Mouse (Mus musculus) Muller cell, postnatal 12 days (primary cell): ENCODE results near the gene Gcm2.
A peak's percentile ranks its signal among the peaks of the same experiment; 100 is the strongest.

Experiments used
- DNase-seq: peaks from one replicate; pipeline ENCODE4 v3.0.0-alpha.2; 2015; ENCODE audit errors: inconsistent ontology term

Gcm2 gene

DNA sequence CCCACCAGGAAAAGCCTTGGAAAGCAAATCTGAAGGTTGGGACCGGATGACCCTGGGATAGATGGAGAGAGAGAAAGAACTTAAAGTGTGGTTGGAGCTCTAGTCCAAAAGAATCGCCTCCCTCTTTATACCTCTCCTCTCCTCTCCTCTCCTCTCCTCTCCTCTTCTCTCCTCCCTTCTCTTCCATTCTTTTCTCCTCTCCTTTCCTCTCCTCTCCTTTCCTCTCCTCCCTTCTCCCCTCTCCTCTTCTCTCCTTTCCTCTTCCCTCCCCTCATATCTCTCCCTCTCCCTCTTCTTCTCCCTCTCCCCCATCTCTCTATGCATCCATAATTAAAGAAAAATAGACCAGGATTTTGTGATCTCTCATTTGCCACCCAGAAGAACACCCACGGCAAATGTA lies at the start of gene Gcm2:
Gcm2 (minus strand) TSS at position 101 of the 400 bp plus-strand sequence.
- no peak for DNase-seq

DNA sequence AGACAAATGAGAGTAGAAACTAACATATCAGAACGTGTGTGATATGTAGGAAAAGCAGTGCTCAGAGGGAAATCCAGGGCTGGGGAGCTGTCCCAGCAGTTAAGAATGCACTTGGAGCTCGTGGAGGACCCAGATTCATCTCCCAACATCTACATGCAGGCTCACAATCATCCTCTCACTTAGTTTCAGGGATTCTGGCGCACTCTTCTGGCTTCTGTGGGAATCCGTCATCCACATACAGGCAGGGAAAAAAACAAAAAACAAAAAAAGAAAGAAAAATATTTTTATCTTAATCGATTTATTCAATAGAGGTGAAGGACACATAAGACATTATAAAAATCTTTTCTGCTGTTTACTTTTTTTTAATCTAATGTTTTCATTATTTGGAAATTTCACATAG lies 47.6 kb upstream of the Gcm2 start:
- DNase-seq, result no peak

DNA sequence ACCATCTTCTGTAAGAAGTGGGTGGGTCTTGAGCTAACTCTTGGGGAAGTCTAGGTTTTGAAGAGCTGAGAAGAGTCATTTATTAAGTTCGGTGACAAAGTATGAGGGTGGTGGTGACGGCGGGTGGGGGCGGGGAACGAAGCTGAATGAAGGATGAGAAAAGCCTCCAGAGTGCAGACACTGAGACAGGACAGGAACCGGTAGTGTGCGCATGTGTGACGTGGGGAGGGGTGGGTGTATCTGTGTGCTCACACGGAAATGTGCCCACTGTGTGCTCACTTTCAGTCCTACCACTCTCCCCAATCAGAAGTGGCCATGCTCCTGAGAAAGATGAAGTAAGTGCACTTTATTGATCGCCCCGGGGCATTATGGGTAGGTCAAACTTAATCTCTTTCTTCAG lies 42.3 kb upstream of the Gcm2 start:
- no peak for DNase-seq

DNA sequence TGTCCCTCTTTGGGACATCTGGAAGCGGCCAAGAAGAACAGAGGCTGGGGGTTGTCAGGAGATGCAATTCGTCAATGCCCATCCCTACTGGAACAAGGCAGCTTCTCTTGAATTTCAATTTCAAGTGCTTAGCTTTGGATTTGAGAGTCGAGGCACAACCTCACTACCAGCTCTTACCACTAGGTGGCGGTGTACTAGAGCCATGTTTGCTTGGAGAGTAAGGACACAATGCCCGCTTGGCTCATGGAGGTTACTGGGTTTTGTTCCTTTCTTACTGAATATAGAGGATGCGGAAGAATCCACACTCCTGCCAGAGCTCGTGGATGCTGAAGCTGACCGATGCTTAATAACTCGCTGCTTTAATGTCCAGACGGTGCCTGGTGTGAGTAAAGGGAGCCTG lies 35.4 kb upstream of the Gcm2 start:
- peak; percentile 14 for DNase-seq

DNA sequence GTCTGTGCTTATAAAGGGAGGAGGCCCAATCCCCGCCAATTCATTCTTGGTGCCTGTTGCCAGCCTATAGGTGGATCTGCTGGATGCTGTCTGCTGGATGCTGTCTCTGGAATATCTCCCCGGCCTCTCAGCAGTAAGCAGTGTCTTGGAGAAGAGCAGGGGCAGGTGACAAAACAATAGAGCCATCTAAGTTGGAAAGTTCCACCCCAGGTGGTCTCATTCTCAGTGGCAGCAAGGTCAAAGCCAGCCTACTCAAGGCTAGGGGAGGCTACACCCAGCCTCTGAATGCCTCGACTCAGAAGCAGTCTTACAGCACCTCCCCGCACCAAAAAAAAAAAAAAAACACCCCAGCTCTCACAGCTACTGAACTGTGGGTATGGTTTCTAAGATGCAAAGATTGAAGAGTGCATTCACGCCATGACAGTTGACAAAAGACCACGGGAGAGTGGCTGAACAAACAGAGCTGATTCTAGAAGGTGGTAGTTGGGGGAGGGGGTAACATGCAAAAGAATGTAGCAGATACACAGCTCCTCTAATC lies 34.7 kb upstream of the Gcm2 start:
- no peak for DNase-seq

DNA sequence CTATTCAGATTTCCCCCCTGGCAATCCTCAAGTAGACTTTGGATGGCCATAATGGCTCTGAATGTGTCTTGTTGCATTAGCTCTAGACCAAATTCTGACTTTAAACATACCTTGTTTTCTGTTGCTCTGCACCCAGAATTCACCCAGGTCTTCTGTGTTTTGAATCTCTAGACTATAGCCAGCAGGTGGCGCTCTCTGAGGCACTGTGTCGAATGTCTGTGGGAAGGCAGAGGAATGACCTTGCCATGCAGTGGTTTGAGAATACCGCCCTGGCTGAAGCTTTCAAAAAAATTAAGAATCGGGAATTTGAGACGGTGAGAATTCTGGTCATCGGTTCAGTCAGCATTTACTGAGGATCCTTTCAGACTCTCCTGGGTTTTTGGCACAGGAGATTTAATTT lies 24.1 kb upstream of the Gcm2 start:
- DNase-seq, result peak; percentile 51

DNA sequence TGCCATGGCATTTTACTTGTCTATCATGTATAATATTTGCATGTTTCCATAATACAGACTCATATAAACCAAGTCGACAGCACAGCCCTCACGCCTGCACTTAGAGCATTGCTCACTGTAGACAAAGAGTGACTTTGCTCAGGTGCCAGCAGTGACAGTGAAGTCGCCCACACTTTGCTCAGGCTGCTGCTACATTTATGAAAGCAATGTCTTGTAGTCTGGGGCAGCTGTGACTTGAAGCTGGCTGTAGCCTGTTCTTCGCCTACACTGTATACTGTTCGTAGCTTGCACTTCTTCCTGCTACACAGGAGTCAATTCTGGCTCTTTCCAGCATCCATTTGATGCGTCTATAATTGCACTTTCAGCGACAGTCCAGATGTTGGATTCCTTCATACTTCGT lies 18.2 kb upstream of the Gcm2 start:
- DNase-seq, result no peak

DNA sequence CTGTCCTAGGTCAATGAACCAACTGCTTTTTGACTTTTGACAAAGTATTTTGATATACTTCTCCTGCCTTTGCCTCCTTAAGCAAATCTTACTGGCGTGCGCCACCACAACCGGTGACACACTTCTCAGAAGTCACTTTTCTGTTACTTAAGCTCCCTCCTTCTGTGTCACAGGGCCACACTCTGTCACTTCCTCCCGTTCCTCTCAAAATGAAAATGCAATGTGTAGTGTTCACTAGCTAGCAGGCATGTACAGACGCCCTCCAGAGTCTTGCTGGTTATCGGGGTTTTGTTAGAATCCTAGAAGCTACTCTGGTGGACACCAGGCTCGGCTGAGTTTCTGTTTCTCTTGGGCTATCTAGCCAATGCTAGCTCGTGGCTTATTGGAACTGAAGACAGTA lies 17.5 kb upstream of the Gcm2 start:
- DNase-seq, result no peak

DNA sequence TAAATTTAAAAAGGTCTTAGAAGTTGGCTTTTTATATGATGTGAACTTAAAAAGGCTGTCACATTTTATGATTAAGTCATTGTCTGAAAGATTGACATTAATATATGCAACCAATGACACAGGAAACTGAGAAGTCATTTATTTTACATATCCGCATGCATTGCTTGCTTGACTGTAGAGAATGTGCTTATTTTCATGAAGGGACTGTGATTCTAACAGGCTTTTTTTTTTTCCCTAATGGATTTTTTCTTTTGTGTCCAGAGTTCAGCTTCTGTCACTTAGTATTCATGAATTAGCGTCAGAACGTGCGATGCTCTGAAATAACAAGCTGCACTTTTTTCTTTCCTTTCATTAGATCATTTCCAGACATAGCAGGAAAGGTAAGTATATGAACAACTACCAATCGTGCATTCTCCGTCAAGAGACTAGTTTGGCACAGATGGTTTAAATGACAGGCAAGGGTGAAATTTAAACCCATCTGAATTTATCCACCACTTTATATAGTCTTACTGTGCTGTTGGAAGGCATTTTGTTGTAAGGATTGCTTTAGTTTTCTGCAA lies 12.9 kb upstream of the Gcm2 start:
- no peak for DNase-seq

DNA sequence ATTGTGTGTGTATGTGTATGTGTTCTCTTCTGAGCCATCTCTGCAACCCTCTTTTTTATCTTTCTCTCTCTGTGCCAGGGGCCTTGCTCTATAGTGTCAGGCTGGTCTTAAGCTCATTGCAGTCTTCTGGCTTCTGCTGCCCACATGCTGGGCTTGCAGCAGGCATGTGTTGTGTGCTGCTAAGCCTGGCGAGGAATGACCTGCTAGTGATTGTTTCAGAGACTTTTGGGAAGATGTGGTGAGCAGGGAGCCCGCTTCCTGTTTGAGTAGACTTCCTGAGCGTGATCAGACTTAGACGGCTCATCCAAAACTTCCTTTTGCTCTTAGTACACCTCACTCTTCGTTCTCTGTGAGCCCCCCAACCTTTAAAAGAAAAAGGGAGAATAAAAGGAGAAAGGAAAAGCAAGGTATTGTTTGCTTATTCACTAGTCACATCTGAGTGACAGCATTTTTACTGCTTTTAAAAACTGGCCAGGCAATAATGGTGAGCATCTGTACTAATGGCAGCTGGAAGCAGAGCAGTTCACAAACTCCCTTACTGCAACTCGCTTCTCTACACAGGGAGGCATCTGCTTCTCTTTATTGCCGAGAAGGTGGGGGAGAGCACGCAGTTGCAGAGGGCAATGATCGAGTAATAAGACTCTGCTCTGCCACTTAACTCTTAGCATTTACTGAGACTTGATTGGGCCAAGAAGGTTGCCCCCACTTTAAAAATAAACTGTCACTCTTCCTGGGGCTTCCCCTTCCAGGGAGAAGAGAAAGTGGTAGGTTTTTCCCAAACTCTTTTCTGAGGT lies 8.5 kb upstream of the Gcm2 start:
- DNase-seq, result no peak

DNA sequence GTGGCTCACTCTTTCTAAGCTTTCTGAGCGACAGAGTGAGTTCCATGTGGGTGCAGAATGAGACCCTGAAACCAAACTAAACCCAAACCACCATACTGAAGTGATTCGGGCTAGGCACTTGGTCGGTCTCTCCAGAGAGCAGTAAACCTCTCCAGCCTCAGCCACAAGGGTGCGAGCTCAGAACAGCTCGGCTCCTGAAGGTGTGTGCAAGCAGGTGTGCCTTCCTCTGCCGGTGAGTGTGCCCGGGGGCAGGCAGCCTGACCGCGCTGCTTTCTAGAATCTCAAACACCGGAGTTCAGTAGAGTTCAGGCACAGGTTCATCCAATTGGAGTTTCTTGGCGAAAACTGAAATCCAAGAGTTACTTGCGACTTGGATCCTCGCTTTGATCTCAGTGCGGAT lies 3.1 kb upstream of the Gcm2 start, which contains the start of gene Sycp2l:
Sycp2l (plus strand) TSS at position 368 of the 400 bp plus-strand sequence.
- DNase-seq, result no peak

DNA sequence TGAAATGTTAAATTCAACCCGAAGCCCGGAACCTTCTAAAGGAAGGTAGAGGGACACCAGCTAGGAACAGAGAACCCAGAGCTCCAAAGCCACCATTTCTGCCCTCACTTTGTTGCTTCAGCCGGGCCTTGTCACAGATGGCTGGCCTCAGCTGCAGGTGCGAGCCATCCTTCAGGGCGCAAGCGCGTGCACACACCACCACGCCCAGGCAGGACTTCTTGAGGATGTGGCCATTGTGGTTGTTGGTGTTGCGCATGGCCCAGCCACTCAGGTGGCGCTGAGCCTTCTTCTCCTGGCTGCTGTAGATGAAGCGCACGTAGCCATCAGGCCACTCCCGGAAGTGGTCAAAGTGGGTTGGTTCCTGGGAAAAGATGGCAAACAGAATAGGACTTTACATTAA lies 5.3 kb downstream of the Gcm2 start:
- no peak for DNase-seq

DNA sequence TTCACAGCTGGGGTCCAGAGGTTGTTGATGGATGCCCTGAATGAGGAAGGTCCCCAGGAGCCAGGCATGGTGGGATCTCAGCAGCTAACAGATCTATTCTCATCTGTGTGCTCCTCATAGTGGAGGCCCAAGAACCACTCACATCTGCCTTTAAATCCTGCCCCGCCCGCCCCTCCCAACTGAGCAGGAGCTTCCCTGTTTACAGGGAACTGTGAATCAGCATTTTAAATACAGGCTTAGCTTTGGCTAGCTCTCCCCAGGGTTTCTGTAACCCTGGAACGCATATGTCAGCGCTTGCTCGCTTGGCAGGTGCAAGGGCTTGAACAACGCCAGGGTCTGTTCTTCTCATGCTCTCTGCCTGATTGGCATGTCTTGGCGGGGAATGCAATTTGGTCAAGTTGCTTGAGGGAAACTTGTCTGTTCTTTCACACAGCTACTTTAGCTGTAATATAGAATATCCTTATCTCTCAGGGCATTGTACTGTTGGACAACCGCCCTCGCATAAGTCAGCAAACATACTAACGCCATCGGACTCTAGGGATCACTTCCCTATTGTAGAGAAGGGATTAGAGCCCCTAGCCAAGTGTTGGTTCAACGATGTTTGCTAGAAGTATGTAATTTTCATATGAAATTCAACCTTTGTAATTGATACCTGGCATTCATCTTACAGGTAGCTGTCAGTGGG lies 6.9 kb downstream of the Gcm2 start:
- no peak for DNase-seq

DNA sequence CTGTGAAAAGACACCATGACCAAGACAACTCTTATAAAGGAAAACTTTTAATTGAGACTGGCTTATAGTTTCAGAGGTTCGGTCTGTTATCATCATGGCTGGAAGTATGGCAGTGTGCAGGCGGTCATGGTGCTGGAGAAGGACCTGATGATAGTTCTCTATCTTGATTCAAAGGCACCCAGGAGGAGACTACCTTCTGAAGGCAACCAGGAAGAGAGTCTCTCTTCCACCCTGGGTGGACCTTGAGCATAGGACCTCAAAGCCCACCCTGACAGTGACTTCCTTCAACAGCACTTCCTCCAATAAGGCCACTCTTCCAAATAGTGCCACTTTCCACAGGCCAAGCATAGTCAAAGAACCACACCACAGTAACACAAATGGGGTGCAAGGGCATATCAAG lies 10.8 kb downstream of the Gcm2 start:
- no peak for DNase-seq

DNA sequence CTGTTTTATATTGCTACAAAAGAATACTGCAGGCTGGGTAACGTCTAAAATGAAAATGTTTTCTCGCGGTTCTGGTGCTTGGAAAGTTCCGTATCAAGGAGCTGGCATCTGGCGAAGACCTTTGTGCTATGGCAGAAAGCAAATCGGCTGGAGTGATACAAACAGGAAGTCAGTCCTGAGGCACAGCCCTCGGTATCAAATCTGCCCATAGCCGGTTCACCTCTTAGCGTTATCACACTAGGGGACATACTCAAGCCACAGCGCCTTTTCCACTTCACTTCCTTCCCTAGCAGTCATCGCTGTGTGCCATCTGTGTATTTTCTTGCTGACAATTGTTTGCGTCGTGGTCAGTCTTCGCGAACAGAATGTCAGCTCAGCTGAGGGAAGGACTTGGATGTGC lies 12.5 kb downstream of the Gcm2 start:
- DNase-seq, result no peak

DNA sequence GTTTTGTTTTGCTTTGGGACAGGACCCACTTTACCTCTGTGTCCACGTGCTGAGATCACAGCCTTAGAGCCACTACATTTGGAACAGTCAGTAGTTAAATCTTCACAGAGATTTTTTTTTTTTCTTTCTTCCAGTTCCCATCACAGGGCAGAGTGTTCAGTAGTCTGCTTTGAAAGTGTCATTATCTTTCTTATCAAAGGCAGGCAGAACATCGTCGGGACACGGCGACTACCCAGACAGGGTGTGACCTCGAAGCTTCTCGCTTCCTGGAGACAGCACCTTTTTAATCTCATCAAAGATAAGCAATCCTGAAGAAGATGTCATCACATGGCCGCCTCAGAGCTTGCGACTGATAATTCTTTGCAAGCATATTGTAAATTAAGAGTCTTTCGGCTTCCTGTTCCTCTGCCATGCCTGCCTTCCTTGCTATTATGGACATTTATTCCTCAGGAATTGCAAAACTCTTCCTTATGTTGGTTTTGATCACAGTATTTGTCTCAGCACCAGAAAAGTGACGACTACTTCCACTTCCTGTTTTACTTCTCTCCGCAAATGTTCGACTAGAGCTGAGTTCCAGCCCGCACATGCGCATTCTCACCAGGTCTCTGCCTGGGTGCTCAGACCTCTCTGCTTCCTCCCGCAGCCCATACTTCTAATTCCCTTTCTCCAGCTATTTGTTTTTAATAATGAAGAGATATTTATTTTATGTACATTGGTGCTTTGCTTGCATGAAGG lies 13.3 kb downstream of the Gcm2 start:
- DNase-seq, result no peak

DNA sequence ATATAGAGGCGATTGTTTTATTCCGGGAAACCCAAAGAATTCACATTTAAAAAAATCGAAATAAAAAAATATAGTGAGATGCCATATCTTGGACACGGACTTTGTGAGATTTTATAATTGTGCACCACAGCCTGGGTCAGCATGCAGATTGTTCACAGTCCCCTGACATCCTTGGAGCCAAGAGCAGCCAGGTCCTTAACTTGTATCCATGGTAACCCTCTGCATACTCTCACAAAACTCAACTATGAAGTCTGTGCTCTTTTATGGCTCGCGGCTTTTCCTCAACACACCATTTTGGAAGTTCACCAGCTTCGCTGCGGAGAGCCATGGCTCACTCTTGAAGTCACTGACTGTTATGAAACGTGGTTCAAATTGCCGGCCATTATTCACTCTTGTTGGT lies 16.7 kb downstream of the Gcm2 start:
- DNase-seq, result no peak

DNA sequence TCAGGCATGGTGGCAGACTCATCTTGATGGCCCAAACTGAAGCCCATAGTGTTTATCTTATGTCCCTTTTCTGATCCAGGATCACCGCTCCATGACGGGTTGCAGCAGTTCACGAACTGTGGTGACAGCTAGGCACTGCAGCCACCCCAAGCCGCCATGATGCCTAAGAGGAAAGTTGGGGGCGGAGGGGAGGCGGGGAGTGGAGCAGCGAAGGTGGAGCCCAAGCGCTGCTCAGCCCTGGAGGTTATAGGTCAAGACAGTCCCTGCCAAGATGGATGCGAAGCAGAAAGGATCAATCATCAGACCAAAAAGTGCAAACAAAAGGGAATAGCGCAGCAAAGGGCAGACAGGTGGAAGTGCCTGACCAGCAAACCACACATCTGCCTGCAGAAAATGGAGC lies 19.6 kb downstream of the Gcm2 start:
- no peak for DNase-seq

DNA sequence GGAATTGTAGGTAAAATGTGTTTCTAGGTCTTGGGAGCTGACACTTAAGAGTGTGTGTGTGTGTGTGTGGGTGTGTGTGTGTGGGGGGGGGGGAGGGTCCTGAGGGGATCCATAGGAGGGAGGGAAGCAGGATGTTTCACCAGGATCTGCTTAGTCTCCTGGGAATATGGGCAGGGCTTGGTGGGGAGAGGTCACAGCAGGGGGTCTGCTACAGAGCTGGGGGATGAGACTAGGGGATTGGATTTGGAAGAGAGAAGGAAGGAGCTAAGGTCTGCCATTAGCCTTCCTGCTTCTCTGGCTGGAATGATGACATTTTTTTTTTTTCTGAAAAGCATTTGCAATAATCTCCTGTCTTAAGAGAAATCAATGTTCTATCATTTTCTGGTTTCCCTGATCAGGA lies 22.1 kb downstream of the Gcm2 start:
- no peak for DNase-seq

DNA sequence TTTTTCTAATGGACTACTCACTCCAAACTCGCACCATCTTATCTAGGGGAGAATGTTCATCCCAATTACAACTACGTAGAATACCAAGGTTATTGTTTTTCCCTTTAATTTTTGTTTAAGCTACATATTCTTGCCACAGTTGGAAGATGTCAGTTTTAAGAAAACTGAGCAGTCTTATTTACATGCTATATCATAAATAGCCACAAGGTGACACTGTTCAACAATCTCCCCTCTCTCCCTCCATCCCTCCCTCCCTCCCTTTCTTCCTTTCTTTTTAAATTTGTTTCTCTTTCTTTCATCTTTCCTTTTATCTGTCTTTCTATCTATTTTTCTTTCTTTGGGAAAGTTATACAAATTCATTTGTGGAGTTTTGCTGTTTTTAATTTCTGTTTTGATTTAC lies 25.7 kb downstream of the Gcm2 start:
- DNase-seq, result peak; percentile 25

DNA sequence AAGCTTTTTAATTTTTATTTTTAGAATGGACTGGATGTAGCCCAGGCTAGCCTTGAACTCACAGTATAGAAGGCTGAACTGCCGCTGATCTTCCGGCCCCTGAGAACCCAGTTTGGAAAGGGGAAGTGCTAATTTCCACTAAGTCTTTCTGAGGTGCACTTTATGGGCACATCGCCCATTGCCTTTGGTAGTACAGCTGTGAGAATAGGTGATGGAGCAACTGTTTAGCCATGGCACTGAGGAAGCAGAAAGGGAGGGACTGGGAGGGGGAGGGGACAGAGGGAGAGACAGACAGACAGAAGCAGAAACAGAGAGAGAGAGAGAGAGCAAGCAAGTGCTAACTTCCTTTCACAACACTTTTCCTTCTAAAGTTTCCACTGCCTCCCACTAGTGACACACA lies 26.3 kb downstream of the Gcm2 start:
- DNase-seq, result no peak

DNA sequence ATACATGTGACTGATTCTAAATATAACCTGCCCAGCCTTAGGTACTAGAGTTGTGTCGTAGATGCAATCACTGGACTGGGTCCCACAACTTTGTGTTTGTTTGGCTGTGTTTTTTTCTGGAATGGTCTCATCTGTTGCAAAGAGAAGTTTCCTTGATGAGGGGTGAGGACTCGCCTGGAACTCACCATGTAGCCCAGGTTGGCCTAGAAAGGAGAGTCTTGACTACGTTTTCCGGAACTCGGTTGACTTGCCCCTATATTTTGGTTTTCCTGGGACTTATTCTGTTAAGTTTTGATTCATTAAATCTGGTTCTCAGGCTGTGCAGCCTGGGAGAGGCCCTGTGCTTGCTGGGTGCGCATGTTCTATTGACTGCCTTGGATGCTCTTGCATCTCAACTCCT lies 30.1 kb downstream of the Gcm2 start:
- DNase-seq, result no peak
